Comparison of ENCODE assay signal across 15 mouse cellular contexts in genomic region chr3:95210585-95210984, GRCm38 (mm10). TPM values are rescaled to one million over a fixed set of nuclear protein-coding genes. Genes with fewer than 3 reads are reported as not detected.
"Had no signal": no experiment of that assay in that cellular context is flagged by ENCODE, and none has a peak within 500 bp of the region (broad histone marks: within the 10 kb centered on the region; RNA-seq: fewer than 3 reads in every experiment).

No protein-coding gene starts in this region.

- H3K4me3 ChIP-seq: limb, embryonic 10.5 days; liver, embryonic 15.5 days; midbrain, embryonic 15.5 days; neural tube, embryonic 12.5 days; stomach, embryonic 15.5 days had no signal

- H3K9me3 ChIP-seq: limb, embryonic 10.5 days; liver, embryonic 15.5 days; midbrain, embryonic 15.5 days; neural tube, embryonic 12.5 days; stomach, embryonic 15.5 days had no signal

- H3K27ac ChIP-seq: kidney, postnatal 0 days; limb, embryonic 10.5 days; liver, embryonic 15.5 days; midbrain, embryonic 15.5 days; neural tube, embryonic 12.5 days; stomach, embryonic 15.5 days had no signal

- DNase-seq: kidney, adult 8-10 months; kidney, postnatal 4 days; lung, adult 2 months; lung, postnatal 36 days; right cerebral cortex, postnatal 4 days had no signal

- ATAC-seq: intestine, postnatal 0 days; lung, postnatal 0 days; midbrain, embryonic 15.5 days had no signal

- H3K9ac ChIP-seq: liver, embryonic 15.5 days; midbrain, embryonic 15.5 days; neural tube, embryonic 12.5 days; stomach, embryonic 15.5 days had no signal

- H3K4me1 ChIP-seq: limb, embryonic 10.5 days; midbrain, embryonic 15.5 days; neural tube, embryonic 12.5 days; stomach, embryonic 15.5 days had no signal

- H3K27me3 ChIP-seq: liver, embryonic 15.5 days; midbrain, embryonic 15.5 days; neural tube, embryonic 12.5 days; stomach, embryonic 15.5 days had no signal

- H3K4me2 ChIP-seq: liver, embryonic 11.5 days; liver, embryonic 15.5 days; midbrain, embryonic 11.5 days; midbrain, embryonic 15.5 days; neural tube, embryonic 12.5 days; stomach, embryonic 15.5 days had no signal

RNA-seq across cellular contexts. Expression of gene Bnipl, which starts 40.4 kb away (rescaled TPM):
- polyA plus RNA-seq: intestine, postnatal 0 days; liver, embryonic 15.5 days had no signal
